17 mouse cellular contexts compared by ENCODE assay signal in genomic region chr15:78989152-78990092, GRCm38 (mm10). TPM values are rescaled to one million over a fixed set of nuclear protein-coding genes. Genes with fewer than 3 reads are reported as not detected.
A peak's percentile ranks its signal among the peaks of the same experiment; 100 is the strongest.
DNase-seq lines count a peak whose midpoint lies in the region; ATAC-seq lines count a peak whose summit lies in the region.
"Had no signal": no experiment of that assay in that cellular context is flagged by ENCODE, and none has a peak within 500 bp of the region (broad histone marks: within the 10 kb centered on the region; RNA-seq: fewer than 3 reads in every experiment).

No protein-coding gene starts in this region.

- H3K36me3 ChIP-seq in heart, embryonic 11.5 days (ENCODE audit: control insufficient read depth, insufficient read depth, low read length): peaks cover 35% of the 10 kb centered on the region
- H3K36me3 ChIP-seq in kidney, embryonic 16.5 days (ENCODE audit: insufficient read depth, low read length): peaks cover 57% of the 10 kb centered on the region
- peaks cover 15% of the 10 kb centered on the region; the same call in 1 of the 2 replicates for H3K36me3 ChIP-seq in forebrain, embryonic 16.5 days (ENCODE audit: control insufficient read depth, insufficient read depth)

- H3K27me3 ChIP-seq in heart, embryonic 11.5 days (ENCODE audit: control insufficient read depth, insufficient read depth, low read length): no peaks in the 10 kb centered on the region
- H3K27me3 ChIP-seq in kidney, embryonic 16.5 days (ENCODE audit: insufficient read depth, low read length): no peaks in the 10 kb centered on the region
- no peaks in the 10 kb centered on the region for H3K27me3 ChIP-seq in forebrain, embryonic 16.5 days (replicated peaks; ENCODE audit: control insufficient read depth, insufficient read depth, low read length)
- H3K27me3 ChIP-seq: embryonic facial prominence, embryonic 15.5 days had no signal

- peaks cover 50% of the 10 kb centered on the region for H3K4me1 ChIP-seq in heart, embryonic 11.5 days (ENCODE audit: control insufficient read depth, insufficient read depth, low read length)
- H3K4me1 ChIP-seq in kidney, embryonic 16.5 days (ENCODE audit: insufficient read depth, low read length): peaks cover 47% of the 10 kb centered on the region
- peaks cover 12% of the 10 kb centered on the region for H3K4me1 ChIP-seq in forebrain, embryonic 16.5 days (replicated peaks; ENCODE audit: control insufficient read depth, insufficient read depth, low read length)

- peak; percentile 63 for DNase-seq in cerebellum, adult 9-11 months
- no peak for DNase-seq in cerebellum, postnatal 36 days
- no peak for DNase-seq in heart, adult 18-20 months
- no peak for DNase-seq in kidney, postnatal 10 days
- no peak for DNase-seq in frontal cortex, postnatal 25 days (ENCODE audit: low spot score in 2 of 2)
- DNase-seq: liver; thymus, postnatal 36 days had no signal

- H3K9me3 ChIP-seq in heart, embryonic 11.5 days (replicated peaks; ENCODE audit: control insufficient read depth, low read length): no peaks in the 10 kb centered on the region
- no peaks in the 10 kb centered on the region for H3K9me3 ChIP-seq in kidney, embryonic 16.5 days (ENCODE audit: low read length)
- H3K9me3 ChIP-seq in forebrain, embryonic 16.5 days (ENCODE audit: control insufficient read depth, low read length): no peaks in the 10 kb centered on the region
- H3K9me3 ChIP-seq: embryonic facial prominence, embryonic 15.5 days had no signal

- 78% methylated on average over 14 of the region's 14 CpGs for WGBS in heart, embryonic 11.5 days (ENCODE audit: insufficient replicate concordance)
- WGBS in kidney, embryonic 16.5 days: 86% methylated on average over 14 of the region's 14 CpGs
- WGBS in forebrain, embryonic 16.5 days: 85% methylated on average over 14 of the region's 14 CpGs

- H3K27ac ChIP-seq in heart, embryonic 11.5 days (ENCODE audit: low read depth, low read length): peak overlapping the region; percentile 46; the same call in 1 of the 2 replicates
- no peak overlapping the region for H3K27ac ChIP-seq in kidney, embryonic 16.5 days (ENCODE audit: low read length)
- H3K27ac ChIP-seq in forebrain, embryonic 16.5 days (ENCODE audit: low read length): peak overlapping the region; percentile 0; the same call in 1 of the 2 replicates
- H3K27ac ChIP-seq: kidney, postnatal 0 days had no signal

- ATAC-seq in heart, embryonic 11.5 days (replicated peaks; ENCODE audit: insufficient number of reproducible peaks, low FRiP score, low TSS enrichment): 0 out of 2 replicates have a peak, but pooled peaks have one; percentile 19
- no peak for ATAC-seq in kidney, embryonic 16.5 days (ENCODE audit: low FRiP score, low TSS enrichment)
- no peak for ATAC-seq in forebrain, embryonic 16.5 days
- ATAC-seq: intestine, embryonic 16.5 days had no signal

- H3K4me2 ChIP-seq in heart, embryonic 11.5 days: no peak overlapping the region
- H3K4me2 ChIP-seq in kidney, embryonic 16.5 days (replicated peaks; ENCODE audit: low read depth, low read length): no peak overlapping the region
- no peak overlapping the region for H3K4me2 ChIP-seq in forebrain, embryonic 16.5 days (ENCODE audit: low read length)
- H3K4me2 ChIP-seq: embryonic facial prominence, embryonic 15.5 days; midbrain, embryonic 11.5 days had no signal

- H3K4me3 ChIP-seq in heart, embryonic 11.5 days (ENCODE audit: low read depth, low read length): no peak overlapping the region
- H3K4me3 ChIP-seq in kidney, embryonic 16.5 days (ENCODE audit: low read length): no peak overlapping the region
- no peak overlapping the region for H3K4me3 ChIP-seq in forebrain, embryonic 16.5 days (replicated peaks; ENCODE audit: low read length)
- H3K4me3 ChIP-seq: embryonic facial prominence, embryonic 15.5 days had no signal

- 0 out of 2 replicates have a peak overlapping the region, but pooled peaks have one; percentile 34 for H3K9ac ChIP-seq in heart, embryonic 11.5 days (ENCODE audit: low read depth, low read length)
- 0 out of 2 replicates have a peak overlapping the region, but pooled peaks have one; percentile 20 for H3K9ac ChIP-seq in kidney, embryonic 16.5 days (replicated peaks; ENCODE audit: low read length)
- no peak overlapping the region for H3K9ac ChIP-seq in forebrain, embryonic 16.5 days (replicated peaks; ENCODE audit: low read depth, low read length)
- H3K9ac ChIP-seq: embryonic facial prominence, embryonic 15.5 days had no signal

RNA-seq across cellular contexts. Expression of gene H1f0, which starts 38.8 kb away (rescaled TPM):
- polyA plus RNA-seq in heart, embryonic 11.5 days (2014; fragmentation: Nextera tagmentation; extraction: Ambion mirVana): 74.6 and 178 TPM in 2 replicates
- total RNA-seq in heart, adult 18-20 months (2021): 10 to 100 TPM; 62.5 to 70.0 TPM
- polyA plus RNA-seq in kidney, embryonic 16.5 days (2015; fragmentation: Nextera tagmentation; extraction: Ambion mirVana): 521 and 528 TPM in 2 replicates
- polyA plus RNA-seq in forebrain, embryonic 16.5 days (2015; fragmentation: Nextera tagmentation; extraction: Ambion mirVana): 403 and 441 TPM in 2 replicates

RNA-seq across cellular contexts. Expression of gene Triobp, which starts 41.9 kb away (rescaled TPM):
- polyA plus RNA-seq in heart, embryonic 11.5 days (2014; fragmentation: Nextera tagmentation; extraction: Ambion mirVana): 49.5 and 57.8 TPM in 2 replicates
- 10 to 100 TPM; 25.5 to 30.2 TPM for total RNA-seq in heart, adult 18-20 months (2021)
- 67.3 and 78.4 TPM in 2 replicates for polyA plus RNA-seq in kidney, embryonic 16.5 days (2015; fragmentation: Nextera tagmentation; extraction: Ambion mirVana)
- 42.7 and 49.7 TPM in 2 replicates for polyA plus RNA-seq in forebrain, embryonic 16.5 days (2015; fragmentation: Nextera tagmentation; extraction: Ambion mirVana)

RNA-seq across cellular contexts. Expression of gene Galr3, which starts 52.3 kb away (rescaled TPM):
- not detected in 2 replicates for polyA plus RNA-seq in heart, embryonic 11.5 days (2014; fragmentation: Nextera tagmentation; extraction: Ambion mirVana)
- total RNA-seq in heart, adult 18-20 months (2021): not detected
- not detected in 2 replicates for polyA plus RNA-seq in kidney, embryonic 16.5 days (2015; fragmentation: Nextera tagmentation; extraction: Ambion mirVana)
- polyA plus RNA-seq in forebrain, embryonic 16.5 days (2015; fragmentation: Nextera tagmentation; extraction: Ambion mirVana): not detected in 2 replicates
- total RNA-seq: ES-E14; heart, postnatal 36 days had no signal
- polyA plus RNA-seq: midbrain, embryonic 11.5 days; testis, adult 2 months had no signal

RNA-seq across cellular contexts. Expression of gene Nol12, which starts 54.7 kb away (rescaled TPM):
- 43.6 and 51.4 TPM in 2 replicates for polyA plus RNA-seq in heart, embryonic 11.5 days (2014; fragmentation: Nextera tagmentation; extraction: Ambion mirVana)
- total RNA-seq in heart, adult 18-20 months (2021): 10 to 100 TPM; 15.7 to 19.1 TPM
- 55.0 and 59.9 TPM in 2 replicates for polyA plus RNA-seq in kidney, embryonic 16.5 days (2015; fragmentation: Nextera tagmentation; extraction: Ambion mirVana)
- 60.4 and 64.2 TPM in 2 replicates for polyA plus RNA-seq in forebrain, embryonic 16.5 days (2015; fragmentation: Nextera tagmentation; extraction: Ambion mirVana)
